Mouse (Mus musculus) thymus, postnatal 25 days (tissue): ENCODE measurements around the gene Cdkal1.

Experiments used
- DNase-seq: peaks from one replicate; pipeline ENCODE4 v3.0.0; 2022

Cdkal1 gene

GRCm38 (mm10) chr13:29218594-29219230 is 636.8 kb downstream of the Cdkal1 start:
- DNase-seq, result no peak

GRCm38 (mm10) chr13:29210159-29211021 is 645.1 kb downstream of the Cdkal1 start:
- DNase-seq, result peak; percentile 48

GRCm38 (mm10) chr13:29208749-29209148 is 646.7 kb downstream of the Cdkal1 start:
- no peak for DNase-seq

GRCm38 (mm10) chr13:29203856-29204255 is 651.6 kb downstream of the Cdkal1 start:
- no peak for DNase-seq

GRCm38 (mm10) chr13:29203426-29203825 is 652.0 kb downstream of the Cdkal1 start:
- DNase-seq, result no peak

GRCm38 (mm10) chr13:29202562-29202961 is 652.9 kb downstream of the Cdkal1 start:
- DNase-seq, result no peak

- no peak for DNase-seq
These were observed 655.8 kb downstream of the Cdkal1 start for GRCm38 (mm10) chr13:29199679-29200078.

- DNase-seq, result no peak
These were observed 658.5 kb downstream of the Cdkal1 start for GRCm38 (mm10) chr13:29196798-29197498.

GRCm38 (mm10) chr13:29195722-29196121 is 659.8 kb downstream of the Cdkal1 start:
- DNase-seq, result no peak

- no peak for DNase-seq
These were observed 660.5 kb downstream of the Cdkal1 start for GRCm38 (mm10) chr13:29194946-29195345.

GRCm38 (mm10) chr13:29192697-29193096 is 662.8 kb downstream of the Cdkal1 start:
- DNase-seq, result no peak

- no peak for DNase-seq
These were observed 664.9 kb downstream of the Cdkal1 start for GRCm38 (mm10) chr13:29190548-29190947.

GRCm38 (mm10) chr13:29186748-29187147 is 668.7 kb downstream of the Cdkal1 start:
- no peak for DNase-seq

GRCm38 (mm10) chr13:29185545-29185944 is 669.9 kb downstream of the Cdkal1 start:
- no peak for DNase-seq

- DNase-seq, result no peak
These were observed 670.9 kb downstream of the Cdkal1 start for GRCm38 (mm10) chr13:29184545-29184944.

- no peak for DNase-seq
These were observed 675.6 kb downstream of the Cdkal1 start for GRCm38 (mm10) chr13:29179861-29180260.

- no peak for DNase-seq
These were observed 676.2 kb downstream of the Cdkal1 start for GRCm38 (mm10) chr13:29179260-29179659.

- DNase-seq, result no peak
These were observed 677.5 kb downstream of the Cdkal1 start for GRCm38 (mm10) chr13:29177889-29178486.

- no peak for DNase-seq
These were observed 686.1 kb downstream of the Cdkal1 start for GRCm38 (mm10) chr13:29169356-29169755.

- DNase-seq, result no peak
These were observed 690.5 kb downstream of the Cdkal1 start for GRCm38 (mm10) chr13:29164845-29165524.

- DNase-seq, result no peak
These were observed 692.5 kb downstream of the Cdkal1 start for GRCm38 (mm10) chr13:29162867-29163514.

- no peak for DNase-seq
These were observed 693.0 kb downstream of the Cdkal1 start for GRCm38 (mm10) chr13:29162444-29162843.
